8 mouse cellular contexts compared by ENCODE assay signal in the genomic region with DNA sequence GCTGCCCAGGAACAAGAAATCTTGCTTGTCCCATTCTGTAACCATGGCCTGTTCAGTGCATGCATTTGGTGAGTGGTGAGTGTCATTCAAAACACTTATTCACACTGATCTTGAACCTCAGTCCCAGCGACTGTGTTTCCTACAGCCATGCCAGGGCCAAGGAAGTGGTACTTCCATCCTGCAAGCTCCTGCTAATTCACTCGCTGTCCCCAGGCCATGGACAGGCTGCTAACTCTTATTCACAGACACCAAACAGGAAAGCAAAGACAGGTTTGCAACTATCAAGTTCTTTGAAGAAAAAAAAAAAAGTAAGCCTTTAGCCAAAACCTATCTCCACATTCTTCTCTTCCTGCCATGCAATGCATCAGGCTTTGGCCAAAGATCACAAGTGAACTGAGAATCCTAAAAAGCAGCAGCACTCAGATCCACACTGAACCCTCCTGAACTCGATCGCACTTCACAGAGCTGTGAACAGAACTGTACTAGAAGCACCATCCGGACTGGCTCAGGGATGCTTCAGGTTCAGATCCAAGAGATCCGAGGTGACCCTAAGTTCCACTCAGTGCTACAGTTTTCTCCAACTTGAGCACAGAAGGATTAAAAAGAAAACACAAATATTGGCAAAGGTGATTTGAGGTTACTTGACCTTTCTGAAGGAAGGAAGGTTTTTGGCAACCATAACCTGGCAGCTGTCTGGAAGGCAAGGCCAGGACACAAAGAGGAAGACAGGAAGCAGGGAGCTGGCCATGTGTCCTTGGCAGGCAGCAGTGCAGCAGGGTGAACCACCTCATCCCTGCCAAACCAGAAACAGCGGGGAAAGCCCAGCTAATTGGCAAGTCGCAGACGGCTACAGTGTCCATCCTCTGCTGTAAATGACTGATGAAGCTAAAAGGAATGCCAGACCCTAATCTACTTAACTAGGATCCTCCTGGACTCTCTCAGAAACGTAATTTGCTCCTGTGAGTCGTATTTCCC.
A peak's percentile ranks its signal among the peaks of the same experiment; 100 is the strongest.
DNase-seq lines count a peak whose midpoint lies in the region; ATAC-seq and TF ChIP-seq lines count a peak whose summit lies in the region.

No protein-coding gene starts in this region.

- ATAC-seq in frontal cortex, adult (ENCODE audit: low TSS enrichment) = peak; percentile 27; the same call in 1 of the 2 replicates
- no peak for ATAC-seq in limb, embryonic 12.5 days (ENCODE audit: insufficient number of reproducible peaks, insufficient read depth, low FRiP score, low TSS enrichment, low read depth)

- no peak overlapping the region for H3K9ac ChIP-seq in limb, embryonic 12.5 days (replicated peaks)

- intact Hi-C loops in heart, postnatal 10 days (cut with DNase I) = loop anchor here (5.0 kb wide), 1 partner anchor 103 kb away; no protein-coding TSS in a partner anchor

- peak overlapping the region; percentile 2 for H3K27ac ChIP-seq in embryonic fibroblast, embryonic 13.5 days (ENCODE audit: insufficient read depth, low read length)
- H3K27ac ChIP-seq in limb, embryonic 12.5 days = 0 out of 2 replicates have a peak overlapping the region, but pooled peaks have one; percentile 26

- TF ChIP-seq POLR2A in embryonic fibroblast, embryonic 13.5 days (IDR thresholded peaks at IDR 0.05; ENCODE audit: low read depth, low read length) = no peak

- no peak for DNase-seq in frontal cortex, postnatal 25 days (ENCODE audit: low spot score in 2 of 2)
- peak; percentile 81 for DNase-seq in adrenal gland, adult 8-10 months
- peak; percentile 86 to 88 for DNase-seq in heart, postnatal 10 days
- DNase-seq in retina, postnatal 7 days (ENCODE audit: low read depth, low spot score) = peak; percentile 25
- no peak for DNase-seq in left cerebral cortex, adult 9 months (ENCODE audit: low spot score in 2 of 2)

- no peak overlapping the region for H3K4me3 ChIP-seq in embryonic fibroblast, embryonic 13.5 days (ENCODE audit: insufficient read depth, low read length)
- no peak overlapping the region for H3K4me3 ChIP-seq in limb, embryonic 12.5 days (replicated peaks)

- peaks cover 14% of the 10 kb centered on the region for H3K4me1 ChIP-seq in embryonic fibroblast, embryonic 13.5 days (ENCODE audit: control insufficient read depth, insufficient read depth, low read length)
- H3K4me1 ChIP-seq in limb, embryonic 12.5 days (replicated peaks) = peaks cover 60% of the 10 kb centered on the region

- no peaks in the 10 kb centered on the region for H3K9me3 ChIP-seq in limb, embryonic 12.5 days

- no peak for TF ChIP-seq CTCF in embryonic fibroblast, embryonic 13.5 days (IDR thresholded peaks at IDR 0.05; ENCODE audit: borderline replicate concordance, insufficient read depth, low read length)

- H3K27me3 ChIP-seq in limb, embryonic 12.5 days = no peaks in the 10 kb centered on the region

- no peak overlapping the region for H3K4me2 ChIP-seq in limb, embryonic 12.5 days

- WGBS in limb, embryonic 12.5 days = 49% methylated on average over 11 of the region's 11 CpGs

- H3K36me3 ChIP-seq in limb, embryonic 12.5 days = no peaks in the 10 kb centered on the region

Comparison
In these comparisons a context has a peak if more than half of its experiments do, and no peak if none do; other contexts are left out.
1. DNase-seq: peak in adrenal gland, adult 8-10 months (single experiment), heart, postnatal 10 days (2 of 2) and retina, postnatal 7 days (single experiment); none in frontal cortex, postnatal 25 days (0 of 2) and left cerebral cortex, adult 9 months (0 of 2).